Mouse (Mus musculus): Measurements from ENCODE around the gene 4930590J08Rik. TPM values are rescaled to one million over a fixed set of nuclear protein-coding genes. Genes with fewer than 3 reads are reported as not detected.
A peak's percentile ranks its signal among the peaks of the same experiment; 100 is the strongest.
"Not testable (repeated sequence)": the region's sequence is repeated elsewhere in the genome, so short reads cannot be mapped to it uniquely, and the experiment has no call there.

Gene 4930590J08Rik
- polyA plus RNA-seq (2015; fragmentation: Nextera tagmentation; extraction: Ambion mirVana): 0.10 and 0.31 TPM in 2 replicates

- not testable (repeated sequence) for H3K4me1 ChIP-seq (replicated peaks; ENCODE audit: control insufficient read depth, insufficient read depth, low read length); H3K4me2 ChIP-seq (ENCODE audit: low read depth, low read length); H3K9ac ChIP-seq (ENCODE audit: low read length); H3K27ac ChIP-seq (ENCODE audit: low read length); H3K27me3 ChIP-seq (ENCODE audit: control insufficient read depth, insufficient read depth, low read depth, low read length); ATAC-seq (ENCODE audit: low read depth); H3K4me3 ChIP-seq (ENCODE audit: low read length); H3K9me3 ChIP-seq (ENCODE audit: control insufficient read depth, low read length)
- H3K36me3 ChIP-seq (ENCODE audit: control insufficient read depth, insufficient read depth, low read length): peaks cover 22% of the 10 kb centered on the region
- 93% methylated on average over 2 of the region's 2 CpGs for WGBS
Measured at GRCm38 (mm10) chr6:91902509-91902908, at the start of gene 4930590J08Rik. TSS of gene 4930590J08Rik (plus strand) at chr6:91902809.

GRCm38 (mm10) chr6:91858339-91858738, 44.3 kb upstream of the 4930590J08Rik start:
- 61% methylated on average over 5 of the region's 5 CpGs for WGBS

GRCm38 (mm10) chr6:91862848-91863247, 39.8 kb upstream of the 4930590J08Rik start:
- H3K36me3 ChIP-seq (ENCODE audit: control insufficient read depth, insufficient read depth, low read length): no peaks in the 10 kb centered on the region
- ATAC-seq (ENCODE audit: low read depth): no peak
- no peaks in the 10 kb centered on the region for H3K9me3 ChIP-seq (ENCODE audit: control insufficient read depth, low read length)
- H3K27me3 ChIP-seq (ENCODE audit: control insufficient read depth, insufficient read depth, low read depth, low read length): no peaks in the 10 kb centered on the region
- no peak overlapping the region for H3K27ac ChIP-seq (ENCODE audit: low read length)
- no peak overlapping the region for H3K9ac ChIP-seq (ENCODE audit: low read length)
- H3K4me1 ChIP-seq (replicated peaks; ENCODE audit: control insufficient read depth, insufficient read depth, low read length): no peaks in the 10 kb centered on the region
- H3K4me2 ChIP-seq (ENCODE audit: low read depth, low read length): no peak overlapping the region
- H3K4me3 ChIP-seq (ENCODE audit: low read length): no peak overlapping the region

More at GRCm38 (mm10) chr6:91858339-91858738, 44.3 kb upstream of the 4930590J08Rik start:
- no peak overlapping the region for H3K4me3 ChIP-seq (ENCODE audit: low read length)
- H3K4me2 ChIP-seq (ENCODE audit: low read depth, low read length): no peak overlapping the region
- no peak overlapping the region for H3K9ac ChIP-seq (ENCODE audit: low read length)
- no peak overlapping the region for H3K27ac ChIP-seq (ENCODE audit: low read length)
- H3K4me1 ChIP-seq (replicated peaks; ENCODE audit: control insufficient read depth, insufficient read depth, low read length): no peaks in the 10 kb centered on the region
- no peaks in the 10 kb centered on the region for H3K27me3 ChIP-seq (ENCODE audit: control insufficient read depth, insufficient read depth, low read depth, low read length)
- no peaks in the 10 kb centered on the region for H3K36me3 ChIP-seq (ENCODE audit: control insufficient read depth, insufficient read depth, low read length)
- ATAC-seq (ENCODE audit: low read depth): no peak
- no peaks in the 10 kb centered on the region for H3K9me3 ChIP-seq (ENCODE audit: control insufficient read depth, low read length)

DNA sequence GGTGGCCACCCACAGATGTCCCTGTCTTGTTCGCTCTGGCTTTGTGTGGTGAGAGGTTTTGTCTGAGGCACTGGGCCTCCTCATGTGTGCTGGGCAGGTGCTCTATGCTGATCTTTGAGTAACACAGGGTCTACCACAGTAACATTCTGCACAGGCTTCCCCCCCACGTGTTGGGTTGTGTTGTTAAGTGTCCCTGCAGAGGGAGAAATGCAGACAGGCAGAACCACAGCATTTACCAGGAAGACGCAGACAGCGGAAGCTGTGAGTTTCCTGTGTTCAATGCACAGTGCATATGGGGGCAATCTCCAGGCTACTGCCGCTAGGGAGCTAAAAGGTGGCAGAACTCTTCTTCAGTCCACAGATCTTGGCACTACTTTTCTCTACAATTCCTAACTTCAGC, 38.0 kb upstream of the 4930590J08Rik start:
- Histone ChIP-seq H3K4me1 (replicated peaks; ENCODE audit: control insufficient read depth, insufficient read depth, low read length) (no peaks in the 10 kb centered on the region), H3K9ac (ENCODE audit: low read length) (no peak overlapping the region), H3K9me3 (ENCODE audit: control insufficient read depth, low read length) (no peaks in the 10 kb centered on the region), H3K27ac (ENCODE audit: low read length) (no peak overlapping the region), H3K36me3 (ENCODE audit: control insufficient read depth, insufficient read depth, low read length) (no peaks in the 10 kb centered on the region), H3K4me3 (ENCODE audit: low read length) (no peak overlapping the region), H3K27me3 (ENCODE audit: control insufficient read depth, insufficient read depth, low read depth, low read length) (no peaks in the 10 kb centered on the region), H3K4me2 (ENCODE audit: low read depth, low read length) (no peak overlapping the region)
- no peak for ATAC-seq (ENCODE audit: low read depth)
- 68% methylated on average over 5 of the region's 5 CpGs for WGBS

- H3K4me1 ChIP-seq (replicated peaks; ENCODE audit: control insufficient read depth, insufficient read depth, low read length): no peaks in the 10 kb centered on the region
- H3K36me3 ChIP-seq (ENCODE audit: control insufficient read depth, insufficient read depth, low read length): no peaks in the 10 kb centered on the region
- no peak overlapping the region for H3K27ac ChIP-seq (ENCODE audit: low read length)
- no peaks in the 10 kb centered on the region for H3K27me3 ChIP-seq (ENCODE audit: control insufficient read depth, insufficient read depth, low read depth, low read length)
- H3K9ac ChIP-seq (ENCODE audit: low read length): no peak overlapping the region
- no peak overlapping the region for H3K4me2 ChIP-seq (ENCODE audit: low read depth, low read length)
- ATAC-seq (ENCODE audit: low read depth): no peak
- 84% methylated on average over 11 of the region's 11 CpGs for WGBS
- no peaks in the 10 kb centered on the region for H3K9me3 ChIP-seq (ENCODE audit: control insufficient read depth, low read length)
- no peak overlapping the region for H3K4me3 ChIP-seq (ENCODE audit: low read length)
Measured at GRCm38 (mm10) chr6:91865601-91866000, 37.0 kb upstream of the 4930590J08Rik start.

DNA sequence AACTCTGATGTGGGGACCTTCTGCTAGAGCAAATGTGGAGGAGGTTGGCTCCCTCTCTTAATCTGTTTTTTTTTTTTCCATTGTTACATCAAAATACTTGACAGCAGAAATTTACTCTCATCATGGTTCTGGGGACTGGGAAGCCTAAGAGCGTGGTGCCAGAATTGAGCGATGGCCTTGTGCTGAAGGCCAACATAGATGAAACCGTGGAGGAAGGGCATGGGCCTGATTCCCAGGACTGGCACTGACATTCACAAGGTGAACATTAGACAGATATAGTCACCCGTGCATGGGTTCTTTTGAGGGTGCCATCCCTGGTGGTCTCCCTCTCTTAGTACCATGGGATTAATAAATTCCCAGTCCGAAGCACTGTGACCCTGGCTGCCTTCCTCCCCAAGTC, 34.5 kb upstream of the 4930590J08Rik start:
- no peaks in the 10 kb centered on the region for H3K9me3 ChIP-seq (ENCODE audit: control insufficient read depth, low read length)
- no peaks in the 10 kb centered on the region for H3K4me1 ChIP-seq (replicated peaks; ENCODE audit: control insufficient read depth, insufficient read depth, low read length)
- ATAC-seq (ENCODE audit: low read depth): no peak
- no peak overlapping the region for H3K9ac ChIP-seq (ENCODE audit: low read length)
- H3K4me3 ChIP-seq (ENCODE audit: low read length): no peak overlapping the region
- no peak overlapping the region for H3K27ac ChIP-seq (ENCODE audit: low read length)
- WGBS: 89% methylated on average over 5 of the region's 5 CpGs
- no peak overlapping the region for H3K4me2 ChIP-seq (ENCODE audit: low read depth, low read length)
- no peaks in the 10 kb centered on the region for H3K27me3 ChIP-seq (ENCODE audit: control insufficient read depth, insufficient read depth, low read depth, low read length)
- no peaks in the 10 kb centered on the region for H3K36me3 ChIP-seq (ENCODE audit: control insufficient read depth, insufficient read depth, low read length)

GRCm38 (mm10) chr6:91872781-91873180, 29.8 kb upstream of the 4930590J08Rik start:
- Histone ChIP-seq H3K27ac (ENCODE audit: low read length) (no peak overlapping the region), H3K4me3 (ENCODE audit: low read length) (no peak overlapping the region), H3K9me3 (ENCODE audit: control insufficient read depth, low read length) (no peaks in the 10 kb centered on the region), H3K27me3 (ENCODE audit: control insufficient read depth, insufficient read depth, low read depth, low read length) (no peaks in the 10 kb centered on the region), H3K36me3 (ENCODE audit: control insufficient read depth, insufficient read depth, low read length) (no peaks in the 10 kb centered on the region), H3K4me1 (replicated peaks; ENCODE audit: control insufficient read depth, insufficient read depth, low read length) (no peaks in the 10 kb centered on the region), H3K9ac (ENCODE audit: low read length) (no peak overlapping the region), H3K4me2 (ENCODE audit: low read depth, low read length) (no peak overlapping the region)
- WGBS: 48% methylated on average over 2 of the region's 2 CpGs
- no peak for ATAC-seq (ENCODE audit: low read depth)

- H3K4me2 ChIP-seq (ENCODE audit: low read depth, low read length): peak within 1 kb of the TSS; percentile 86
- H3K27me3 ChIP-seq (ENCODE audit: control insufficient read depth, insufficient read depth, low read depth, low read length): no peaks in the 10 kb centered on the region
- peak within 1 kb of the TSS; percentile 47 for H3K27ac ChIP-seq (ENCODE audit: low read length)
- H3K36me3 ChIP-seq (ENCODE audit: control insufficient read depth, insufficient read depth, low read length): peaks cover 7% of the 10 kb centered on the region
- peak within 1 kb of the TSS; percentile 98 for H3K4me3 ChIP-seq (ENCODE audit: low read length)
- ATAC-seq (ENCODE audit: low read depth): peak; percentile 97
- under 1% methylated on average over 47 of the region's 47 CpGs for WGBS
- H3K9me3 ChIP-seq (ENCODE audit: control insufficient read depth, low read length): no peaks in the 10 kb centered on the region
- H3K4me1 ChIP-seq (replicated peaks; ENCODE audit: control insufficient read depth, insufficient read depth, low read length): peaks cover 7% of the 10 kb centered on the region
- H3K9ac ChIP-seq (ENCODE audit: low read length): peak within 1 kb of the TSS; percentile 98
Measured at GRCm38 (mm10) chr6:91877885-91878651, 24.5 kb upstream of the 4930590J08Rik start, which contains the start of gene Ccdc174. TSS of gene Ccdc174 (plus strand) at chr6:91878053.

DNA sequence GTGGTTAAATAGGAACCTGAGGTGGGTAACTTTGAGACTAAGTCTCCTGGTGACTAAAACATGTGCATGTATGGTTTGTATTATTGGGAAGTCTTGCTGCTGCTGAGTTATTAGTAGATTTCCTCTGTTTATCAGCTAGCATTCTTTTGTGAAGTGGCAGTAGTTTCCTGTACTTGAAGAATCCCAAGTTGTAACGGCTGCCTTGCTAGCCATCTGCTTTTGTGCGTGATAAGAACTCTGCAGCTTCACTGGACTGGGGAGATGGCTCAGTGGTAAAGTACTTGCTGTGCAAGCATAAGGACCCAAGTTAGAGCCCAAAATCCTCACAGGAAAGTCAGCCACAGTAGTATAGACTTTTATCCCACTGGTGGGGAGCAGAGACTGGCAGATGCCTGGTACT, 18.8 kb upstream of the 4930590J08Rik start:
- no peak overlapping the region for H3K9ac ChIP-seq (ENCODE audit: low read length)
- H3K27ac ChIP-seq (ENCODE audit: low read length): no peak overlapping the region
- no peaks in the 10 kb centered on the region for H3K9me3 ChIP-seq (ENCODE audit: control insufficient read depth, low read length)
- ATAC-seq (ENCODE audit: low read depth): no peak
- 59% methylated on average over 2 of the region's 2 CpGs for WGBS
- peaks cover 2% of the 10 kb centered on the region for H3K4me1 ChIP-seq (replicated peaks; ENCODE audit: control insufficient read depth, insufficient read depth, low read length)
- H3K36me3 ChIP-seq (ENCODE audit: control insufficient read depth, insufficient read depth, low read length): peaks cover 37% of the 10 kb centered on the region
- H3K27me3 ChIP-seq (ENCODE audit: control insufficient read depth, insufficient read depth, low read depth, low read length): no peaks in the 10 kb centered on the region
- no peak overlapping the region for H3K4me2 ChIP-seq (ENCODE audit: low read depth, low read length)
- H3K4me3 ChIP-seq (ENCODE audit: low read length): no peak overlapping the region
